Mouse (Mus musculus): ENCODE results near the gene Hydin. TPM values are rescaled to one million over a fixed set of nuclear protein-coding genes. Genes with fewer than 3 reads are reported as not detected.
"Not testable (repeated sequence)": the region's sequence is repeated elsewhere in the genome, so short reads cannot be mapped to it uniquely, and the experiment has no call there.

Hydin gene
- polyA plus RNA-seq, 1 experiment = 0.70 TPM

GRCm38 (mm10) chr8:110530008-110530762 is 263.4 kb downstream of the Hydin start:
- H3K4me3 ChIP-seq (replicated peaks; ENCODE audit: insufficient read depth, low read depth, low read length) = no peak overlapping the region
- no peaks in the 10 kb centered on the region; the same call in 1 of the 2 replicates for H3K27me3 ChIP-seq (ENCODE audit: control insufficient read depth, insufficient read depth, low read length)
- WGBS = 61% methylated on average over 8 of the region's 8 CpGs
- TF ChIP-seq CTCF (IDR thresholded peaks at IDR 0.05; ENCODE audit: borderline replicate concordance, insufficient read depth, low read depth, low read length) = no peak
- no peak for TF ChIP-seq POLR2A (IDR thresholded peaks at IDR 0.05; ENCODE audit: borderline replicate concordance, insufficient read depth, low read length)
- H3K27ac ChIP-seq (ENCODE audit: insufficient read depth, low read length) = no peak overlapping the region
- H3K4me1 ChIP-seq (ENCODE audit: control insufficient read depth, insufficient read depth, low read length) = peaks cover 5% of the 10 kb centered on the region
- DNase-seq = no peak

GRCm38 (mm10) chr8:110533781-110534180 is 267.0 kb downstream of the Hydin start:
- Histone ChIP-seq H3K4me3 (replicated peaks; ENCODE audit: insufficient read depth, low read depth, low read length) (no peak overlapping the region), H3K4me1 (ENCODE audit: control insufficient read depth, insufficient read depth, low read length) (peaks cover 13% of the 10 kb centered on the region), H3K27ac (ENCODE audit: insufficient read depth, low read length) (no peak overlapping the region), H3K27me3 (ENCODE audit: control insufficient read depth, insufficient read depth, low read length) (no peaks in the 10 kb centered on the region; the same call in 1 of the 2 replicates)
- no peak for DNase-seq
- WGBS = 92% methylated on average over 6 of the region's 6 CpGs
- no peak for TF ChIP-seq POLR2A (IDR thresholded peaks at IDR 0.05; ENCODE audit: borderline replicate concordance, insufficient read depth, low read length)
- no peak for TF ChIP-seq CTCF (IDR thresholded peaks at IDR 0.05; ENCODE audit: borderline replicate concordance, insufficient read depth, low read depth, low read length)

- peak; percentile 90 to 93 for DNase-seq
- 4% methylated on average over 4 of the region's 4 CpGs for WGBS
- H3K4me1 ChIP-seq (ENCODE audit: control insufficient read depth, insufficient read depth, low read length) = peaks cover 13% of the 10 kb centered on the region
- peak overlapping the region; percentile 71 for H3K27ac ChIP-seq (ENCODE audit: insufficient read depth, low read length)
- no peak overlapping the region for H3K4me3 ChIP-seq (replicated peaks; ENCODE audit: insufficient read depth, low read depth, low read length)
- H3K27me3 ChIP-seq (ENCODE audit: control insufficient read depth, insufficient read depth, low read length) = no peaks in the 10 kb centered on the region; the same call in 1 of the 2 replicates
- no peak for TF ChIP-seq POLR2A (IDR thresholded peaks at IDR 0.05; ENCODE audit: borderline replicate concordance, insufficient read depth, low read length)
- TF ChIP-seq CTCF (IDR thresholded peaks at IDR 0.05; ENCODE audit: borderline replicate concordance, insufficient read depth, low read depth, low read length) = no peak
These were observed 271.1 kb downstream of the Hydin start for GRCm38 (mm10) chr8:110537849-110538248.

GRCm38 (mm10) chr8:110550343-110550742 is 283.6 kb downstream of the Hydin start:
- TF ChIP-seq POLR2A (IDR thresholded peaks at IDR 0.05; ENCODE audit: borderline replicate concordance, insufficient read depth, low read length) = no peak
- TF ChIP-seq CTCF (IDR thresholded peaks at IDR 0.05; ENCODE audit: borderline replicate concordance, insufficient read depth, low read depth, low read length) = peak; percentile 13; the same call in 1 of the 2 replicates
- WGBS = 78% methylated on average over 1 of the region's 1 CpGs
- DNase-seq = no peak
- no peak overlapping the region for H3K4me3 ChIP-seq (replicated peaks; ENCODE audit: insufficient read depth, low read depth, low read length)
- H3K27ac ChIP-seq (ENCODE audit: insufficient read depth, low read length) = no peak overlapping the region
- no peaks in the 10 kb centered on the region for H3K4me1 ChIP-seq (ENCODE audit: control insufficient read depth, insufficient read depth, low read length)
- H3K27me3 ChIP-seq (ENCODE audit: control insufficient read depth, insufficient read depth, low read length) = no peaks in the 10 kb centered on the region

GRCm38 (mm10) chr8:110552111-110552510 is 285.3 kb downstream of the Hydin start:
- not testable (repeated sequence) for H3K27me3 ChIP-seq (ENCODE audit: control insufficient read depth, insufficient read depth, low read length); H3K4me1 ChIP-seq (ENCODE audit: control insufficient read depth, insufficient read depth, low read length); H3K4me3 ChIP-seq (replicated peaks; ENCODE audit: insufficient read depth, low read depth, low read length)

GRCm38 (mm10) chr8:110592641-110593040 is 325.9 kb downstream of the Hydin start:
- no peak for DNase-seq
- WGBS = 86% methylated on average over 9 of the region's 9 CpGs
- Histone ChIP-seq H3K27me3 (ENCODE audit: control insufficient read depth, insufficient read depth, low read length) (no peaks in the 10 kb centered on the region), H3K4me3 (replicated peaks; ENCODE audit: insufficient read depth, low read depth, low read length) (no peak overlapping the region), H3K27ac (ENCODE audit: insufficient read depth, low read length) (no peak overlapping the region), H3K4me1 (ENCODE audit: control insufficient read depth, insufficient read depth, low read length) (no peaks in the 10 kb centered on the region)
- no peak for TF ChIP-seq POLR2A (IDR thresholded peaks at IDR 0.05; ENCODE audit: borderline replicate concordance, insufficient read depth, low read length)
- TF ChIP-seq CTCF (IDR thresholded peaks at IDR 0.05; ENCODE audit: borderline replicate concordance, insufficient read depth, low read depth, low read length) = no peak

More at GRCm38 (mm10) chr8:110552111-110552510, 285.3 kb downstream of the Hydin start:
- H3K27ac ChIP-seq (ENCODE audit: insufficient read depth, low read length); DNase-seq: not testable (repeated sequence)

GRCm38 (mm10) chr8:110594164-110594563 is 327.4 kb downstream of the Hydin start:
- WGBS = 81% methylated on average over 6 of the region's 6 CpGs

GRCm38 (mm10) chr8:110604556-110604955 is 337.8 kb downstream of the Hydin start:
- Histone ChIP-seq H3K27me3 (ENCODE audit: control insufficient read depth, insufficient read depth, low read length) (no peaks in the 10 kb centered on the region), H3K27ac (ENCODE audit: insufficient read depth, low read length) (no peak overlapping the region), H3K4me1 (ENCODE audit: control insufficient read depth, insufficient read depth, low read length) (no peaks in the 10 kb centered on the region), H3K4me3 (replicated peaks; ENCODE audit: insufficient read depth, low read depth, low read length) (no peak overlapping the region)
- TF ChIP-seq CTCF (IDR thresholded peaks at IDR 0.05; ENCODE audit: borderline replicate concordance, insufficient read depth, low read depth, low read length) = peak; percentile 38; the same call in 1 of the 2 replicates
- no peak for TF ChIP-seq POLR2A (IDR thresholded peaks at IDR 0.05; ENCODE audit: borderline replicate concordance, insufficient read depth, low read length)
- 44% methylated on average over 1 of the region's 1 CpGs for WGBS
- peak in 1 of 2 experiments; percentile 42 for DNase-seq

More at GRCm38 (mm10) chr8:110594164-110594563, 327.4 kb downstream of the Hydin start:
- no peak for DNase-seq
- no peaks in the 10 kb centered on the region for H3K27me3 ChIP-seq (ENCODE audit: control insufficient read depth, insufficient read depth, low read length)
- no peaks in the 10 kb centered on the region for H3K4me1 ChIP-seq (ENCODE audit: control insufficient read depth, insufficient read depth, low read length)
- no peak overlapping the region for H3K27ac ChIP-seq (ENCODE audit: insufficient read depth, low read length)
- no peak overlapping the region for H3K4me3 ChIP-seq (replicated peaks; ENCODE audit: insufficient read depth, low read depth, low read length)
- no peak for TF ChIP-seq POLR2A (IDR thresholded peaks at IDR 0.05; ENCODE audit: borderline replicate concordance, insufficient read depth, low read length)
- TF ChIP-seq CTCF (IDR thresholded peaks at IDR 0.05; ENCODE audit: borderline replicate concordance, insufficient read depth, low read depth, low read length) = no peak
